Mouse (Mus musculus) induced T-regulatory cell, adult 2 months (primary cell): ENCODE measurements around the gene 0610010F05Rik.

Experiments used
- DNase-seq: peaks from one replicate; pipeline ENCODE4 v3.0.0-alpha.2; 2012; ENCODE audit warnings: low read depth

The 0610010F05Rik gene

GRCm38 (mm10) chr11:23565761-23566160, 67.7 kb downstream of the 0610010F05Rik start:
- peak; percentile 72 for DNase-seq

- no peak for DNase-seq
Observed at GRCm38 (mm10) chr11:23557039-23557630, 76.3 kb downstream of the 0610010F05Rik start.

- DNase-seq, result no peak
Observed at GRCm38 (mm10) chr11:23537446-23537845, 96.0 kb downstream of the 0610010F05Rik start.

GRCm38 (mm10) chr11:23520473-23521205, 112.8 kb downstream of the 0610010F05Rik start, which contains the start of gene 1700093K21Rik:
1700093K21Rik (minus strand) TSS chr11:23521155.
- no peak for DNase-seq

GRCm38 (mm10) chr11:23518981-23519380, 114.5 kb downstream of the 0610010F05Rik start:
- DNase-seq, result no peak

GRCm38 (mm10) chr11:23515315-23515714, 118.1 kb downstream of the 0610010F05Rik start:
- DNase-seq, result no peak
